Mouse (Mus musculus): ENCODE data around the gene Apob. TPM values are rescaled to one million over a fixed set of nuclear protein-coding genes. Genes with fewer than 3 reads are reported as not detected.

Apob gene
- polyA plus RNA-seq, 1 experiment from 2014 or later, result 0.09 TPM

- no peak overlapping the region for H3K27ac ChIP-seq (ENCODE audit: low read depth, low read length)
- no peaks in the 10 kb centered on the region for H3K27me3 ChIP-seq (ENCODE audit: control insufficient read depth, insufficient read depth, low read length)
- no peak overlapping the region for H3K9ac ChIP-seq (replicated peaks; ENCODE audit: low read depth, low read length)
- H3K4me1 ChIP-seq (ENCODE audit: control insufficient read depth, insufficient read depth, low read length), result no peaks in the 10 kb centered on the region
- WGBS, result 88% methylated on average over 2 of the region's 2 CpGs
- H3K9me3 ChIP-seq (ENCODE audit: control insufficient read depth, low read length), result no peaks in the 10 kb centered on the region
- H3K36me3 ChIP-seq (ENCODE audit: control insufficient read depth, insufficient read depth, low read length), result no peaks in the 10 kb centered on the region
- no peak overlapping the region for H3K4me2 ChIP-seq (ENCODE audit: low read depth, low read length)
- no peak overlapping the region for H3K4me3 ChIP-seq (ENCODE audit: low read depth, low read length)
- ATAC-seq (ENCODE audit: low read depth), result no peak
Measured at GRCm38 (mm10) chr12:7971736-7972135, 5.7 kb upstream of the Apob start.

- Histone ChIP-seq H3K4me2 (ENCODE audit: low read depth, low read length) (no peak overlapping the region), H3K27ac (ENCODE audit: low read depth, low read length) (no peak overlapping the region), H3K36me3 (ENCODE audit: control insufficient read depth, insufficient read depth, low read length) (no peaks in the 10 kb centered on the region), H3K27me3 (ENCODE audit: control insufficient read depth, insufficient read depth, low read length) (no peaks in the 10 kb centered on the region), H3K4me1 (ENCODE audit: control insufficient read depth, insufficient read depth, low read length) (no peaks in the 10 kb centered on the region), H3K9ac (replicated peaks; ENCODE audit: low read depth, low read length) (no peak overlapping the region), H3K4me3 (ENCODE audit: low read depth, low read length) (no peak overlapping the region), H3K9me3 (ENCODE audit: control insufficient read depth, low read length) (no peaks in the 10 kb centered on the region)
- WGBS, result 39% methylated on average over 5 of the region's 5 CpGs
- no peak for ATAC-seq (ENCODE audit: low read depth)
Measured at GRCm38 (mm10) chr12:7973773-7974322, 3.6 kb upstream of the Apob start.

- Histone ChIP-seq H3K27ac (ENCODE audit: low read depth, low read length) (no peak overlapping the region), H3K4me2 (ENCODE audit: low read depth, low read length) (no peak overlapping the region), H3K36me3 (ENCODE audit: control insufficient read depth, insufficient read depth, low read length) (no peaks in the 10 kb centered on the region), H3K9me3 (ENCODE audit: control insufficient read depth, low read length) (no peaks in the 10 kb centered on the region), H3K4me3 (ENCODE audit: low read depth, low read length) (no peak overlapping the region), H3K9ac (replicated peaks; ENCODE audit: low read depth, low read length) (no peak overlapping the region), H3K4me1 (ENCODE audit: control insufficient read depth, insufficient read depth, low read length) (no peaks in the 10 kb centered on the region), H3K27me3 (ENCODE audit: control insufficient read depth, insufficient read depth, low read length) (no peaks in the 10 kb centered on the region)
- WGBS, result 54% methylated on average over 13 of the region's 13 CpGs
- ATAC-seq (ENCODE audit: low read depth), result peak; percentile 86
Measured at GRCm38 (mm10) chr12:7978190-7978884, 889 bp downstream of the Apob start.

- no peak overlapping the region for H3K9ac ChIP-seq (replicated peaks; ENCODE audit: low read depth, low read length)
- no peaks in the 10 kb centered on the region for H3K9me3 ChIP-seq (ENCODE audit: control insufficient read depth, low read length)
- H3K36me3 ChIP-seq (ENCODE audit: control insufficient read depth, insufficient read depth, low read length), result no peaks in the 10 kb centered on the region
- no peak overlapping the region for H3K4me3 ChIP-seq (ENCODE audit: low read depth, low read length)
- no peaks in the 10 kb centered on the region for H3K4me1 ChIP-seq (ENCODE audit: control insufficient read depth, insufficient read depth, low read length)
- ATAC-seq (ENCODE audit: low read depth), result no peak
- H3K27me3 ChIP-seq (ENCODE audit: control insufficient read depth, insufficient read depth, low read length), result no peaks in the 10 kb centered on the region
- no peak overlapping the region for H3K27ac ChIP-seq (ENCODE audit: low read depth, low read length)
- 100% methylated on average over 1 of the region's 1 CpGs for WGBS
- H3K4me2 ChIP-seq (ENCODE audit: low read depth, low read length), result no peak overlapping the region
Measured at GRCm38 (mm10) chr12:7984411-7984810, 7.0 kb downstream of the Apob start.

- Histone ChIP-seq H3K4me2 (ENCODE audit: low read depth, low read length) (no peak overlapping the region), H3K9ac (replicated peaks; ENCODE audit: low read depth, low read length) (no peak overlapping the region), H3K4me1 (ENCODE audit: control insufficient read depth, insufficient read depth, low read length) (no peaks in the 10 kb centered on the region), H3K36me3 (ENCODE audit: control insufficient read depth, insufficient read depth, low read length) (no peaks in the 10 kb centered on the region), H3K27ac (ENCODE audit: low read depth, low read length) (no peak overlapping the region), H3K27me3 (ENCODE audit: control insufficient read depth, insufficient read depth, low read length) (no peaks in the 10 kb centered on the region), H3K4me3 (ENCODE audit: low read depth, low read length) (no peak overlapping the region), H3K9me3 (ENCODE audit: control insufficient read depth, low read length) (no peaks in the 10 kb centered on the region)
- ATAC-seq (ENCODE audit: low read depth), result peak; percentile 61; the same call in 1 of the 2 replicates
- 8% methylated on average over 3 of the region's 3 CpGs for WGBS
Measured at GRCm38 (mm10) chr12:7990804-7991203, 13.4 kb downstream of the Apob start.

GRCm38 (mm10) chr12:7991570-7991969 is 14.1 kb downstream of the Apob start:
- Histone ChIP-seq H3K9me3 (ENCODE audit: control insufficient read depth, low read length) (no peaks in the 10 kb centered on the region), H3K36me3 (ENCODE audit: control insufficient read depth, insufficient read depth, low read length) (no peaks in the 10 kb centered on the region), H3K27ac (ENCODE audit: low read depth, low read length) (no peak overlapping the region), H3K4me2 (ENCODE audit: low read depth, low read length) (no peak overlapping the region), H3K9ac (replicated peaks; ENCODE audit: low read depth, low read length) (no peak overlapping the region), H3K4me1 (ENCODE audit: control insufficient read depth, insufficient read depth, low read length) (no peaks in the 10 kb centered on the region), H3K27me3 (ENCODE audit: control insufficient read depth, insufficient read depth, low read length) (no peaks in the 10 kb centered on the region), H3K4me3 (ENCODE audit: low read depth, low read length) (no peak overlapping the region)
- 41% methylated on average over 1 of the region's 1 CpGs for WGBS
- no peak for ATAC-seq (ENCODE audit: low read depth)

- Histone ChIP-seq H3K4me3 (ENCODE audit: low read depth, low read length) (no peak overlapping the region), H3K9ac (replicated peaks; ENCODE audit: low read depth, low read length) (no peak overlapping the region), H3K27ac (ENCODE audit: low read depth, low read length) (no peak overlapping the region), H3K27me3 (ENCODE audit: control insufficient read depth, insufficient read depth, low read length) (no peaks in the 10 kb centered on the region), H3K9me3 (ENCODE audit: control insufficient read depth, low read length) (no peaks in the 10 kb centered on the region), H3K36me3 (ENCODE audit: control insufficient read depth, insufficient read depth, low read length) (no peaks in the 10 kb centered on the region), H3K4me2 (ENCODE audit: low read depth, low read length) (no peak overlapping the region), H3K4me1 (ENCODE audit: control insufficient read depth, insufficient read depth, low read length) (no peaks in the 10 kb centered on the region)
- no peak for ATAC-seq (ENCODE audit: low read depth)
- 91% methylated on average over 1 of the region's 1 CpGs for WGBS
Measured at GRCm38 (mm10) chr12:8020931-8021330, 43.5 kb downstream of the Apob start.

GRCm38 (mm10) chr12:8029520-8029919 is 52.1 kb downstream of the Apob start:
- Histone ChIP-seq H3K27me3 (ENCODE audit: control insufficient read depth, insufficient read depth, low read length) (peaks cover 3% of the 10 kb centered on the region), H3K36me3 (ENCODE audit: control insufficient read depth, insufficient read depth, low read length) (no peaks in the 10 kb centered on the region), H3K4me2 (ENCODE audit: low read depth, low read length) (no peak overlapping the region), H3K4me1 (ENCODE audit: control insufficient read depth, insufficient read depth, low read length) (no peaks in the 10 kb centered on the region; the same call in 1 of the 2 replicates), H3K27ac (ENCODE audit: low read depth, low read length) (no peak overlapping the region), H3K4me3 (ENCODE audit: low read depth, low read length) (no peak overlapping the region), H3K9me3 (ENCODE audit: control insufficient read depth, low read length) (no peaks in the 10 kb centered on the region), H3K9ac (replicated peaks; ENCODE audit: low read depth, low read length) (no peak overlapping the region)
- WGBS, result 98% methylated on average over 7 of the region's 7 CpGs
- no peak for ATAC-seq (ENCODE audit: low read depth)

GRCm38 (mm10) chr12:8030057-8030456 is 52.6 kb downstream of the Apob start:
- ATAC-seq (ENCODE audit: low read depth), result no peak
- H3K27me3 ChIP-seq (ENCODE audit: control insufficient read depth, insufficient read depth, low read length), result peaks cover 4% of the 10 kb centered on the region
- no peaks in the 10 kb centered on the region; the same call in 1 of the 2 replicates for H3K4me1 ChIP-seq (ENCODE audit: control insufficient read depth, insufficient read depth, low read length)
- WGBS, result 62% methylated on average over 2 of the region's 2 CpGs
- H3K4me2 ChIP-seq (ENCODE audit: low read depth, low read length), result no peak overlapping the region
- H3K27ac ChIP-seq (ENCODE audit: low read depth, low read length), result no peak overlapping the region
- no peak overlapping the region for H3K4me3 ChIP-seq (ENCODE audit: low read depth, low read length)
- H3K9me3 ChIP-seq (ENCODE audit: control insufficient read depth, low read length), result no peaks in the 10 kb centered on the region
- no peak overlapping the region for H3K9ac ChIP-seq (replicated peaks; ENCODE audit: low read depth, low read length)
- no peaks in the 10 kb centered on the region for H3K36me3 ChIP-seq (ENCODE audit: control insufficient read depth, insufficient read depth, low read length)

All from neural tube, embryonic 14.5 days (tissue).